Mouse (Mus musculus): Measurements from ENCODE around the gene Inka2. TPM values are rescaled to one million over a fixed set of nuclear protein-coding genes. Genes with fewer than 3 reads are reported as not detected.

Gene Inka2
- polyA plus RNA-seq, 1 experiment from 2014 or later: 1.1 TPM

DNA sequence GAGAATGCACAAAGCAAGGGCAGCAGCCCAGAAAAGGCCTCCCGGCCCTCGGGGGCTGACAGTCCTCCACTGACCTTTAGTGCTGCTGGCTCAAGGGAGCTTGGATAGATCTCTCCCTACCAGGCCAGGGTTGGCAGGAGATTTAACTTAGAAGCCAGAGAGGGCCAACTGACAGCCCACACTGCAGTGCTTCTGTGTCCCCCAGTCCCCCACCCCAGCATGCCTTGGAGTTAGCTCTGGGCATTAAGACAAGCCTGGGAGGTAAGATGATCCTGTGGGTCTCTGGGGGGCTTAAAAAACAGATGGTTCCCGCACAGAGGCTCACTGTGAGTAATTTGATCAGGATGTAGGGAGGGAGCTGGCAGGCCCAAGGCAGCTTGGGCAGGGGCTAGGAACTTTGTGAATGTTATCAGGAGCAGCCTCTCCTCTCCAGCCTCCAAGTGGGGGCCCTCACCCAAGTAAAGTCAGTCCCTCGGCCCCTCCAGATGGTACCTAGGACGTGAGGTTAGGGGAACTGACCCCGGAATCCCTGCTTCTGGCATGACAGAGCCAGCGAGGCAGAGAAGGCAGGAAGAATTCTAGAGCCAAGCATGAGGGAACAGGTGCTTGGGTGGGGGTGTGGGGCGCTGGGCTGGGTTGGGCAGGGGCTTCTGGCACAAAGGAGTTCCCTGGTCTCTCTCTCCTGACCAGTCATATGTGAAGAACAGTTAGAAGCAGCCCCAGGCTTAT is 9.9 kb downstream of the Inka2 start:
- ATAC-seq (replicated peaks; ENCODE audit: low FRiP score, low TSS enrichment, low read depth) (no peak), DNase-seq (ENCODE audit: low spot score) (peak; percentile 52)
- no peak overlapping the region for H3K27ac ChIP-seq (ENCODE audit: low read depth)
- H3K4me1 ChIP-seq (replicated peaks; ENCODE audit: control insufficient read depth, insufficient read depth, low read length): no peaks in the 10 kb centered on the region; the same call in 1 of the 2 replicates
- no peaks in the 10 kb centered on the region for H3K27me3 ChIP-seq (replicated peaks; ENCODE audit: control insufficient read depth, insufficient read depth, low read length)
- WGBS: 22% methylated on average over 8 of the region's 8 CpGs
- no peak overlapping the region for H3K9ac ChIP-seq (ENCODE audit: low read length)
- no peak overlapping the region for H3K4me3 ChIP-seq (ENCODE audit: low read depth, low read length)
- no peak overlapping the region for H3K4me2 ChIP-seq (ENCODE audit: low read length)
- H3K36me3 ChIP-seq (ENCODE audit: control insufficient read depth, insufficient read depth, low read length): no peaks in the 10 kb centered on the region
- no peaks in the 10 kb centered on the region for H3K9me3 ChIP-seq (ENCODE audit: control insufficient read depth, low read length)

DNA sequence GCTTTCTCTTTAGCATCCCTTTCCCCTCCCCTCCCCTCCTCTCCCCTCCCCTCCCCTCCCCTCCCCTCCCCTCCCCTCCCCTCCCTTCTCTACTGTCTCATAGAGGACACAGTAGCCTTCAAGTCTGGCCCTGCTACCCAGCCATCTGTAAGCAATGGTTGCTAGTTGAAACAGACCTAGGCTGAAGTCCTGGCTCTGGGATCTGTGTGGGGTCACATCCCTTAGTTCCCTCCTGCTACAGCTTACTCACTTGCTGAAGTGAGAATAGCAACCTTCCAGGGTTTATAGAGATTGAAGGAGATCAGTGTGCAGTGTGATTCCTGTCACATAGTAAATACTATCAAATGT is 10.4 kb downstream of the Inka2 start:
- H3K4me2 ChIP-seq (ENCODE audit: low read length): no peak overlapping the region
- H3K4me1 ChIP-seq (replicated peaks; ENCODE audit: control insufficient read depth, insufficient read depth, low read length): no peaks in the 10 kb centered on the region; the same call in 1 of the 2 replicates
- no peaks in the 10 kb centered on the region for H3K27me3 ChIP-seq (replicated peaks; ENCODE audit: control insufficient read depth, insufficient read depth, low read length)
- H3K36me3 ChIP-seq (ENCODE audit: control insufficient read depth, insufficient read depth, low read length): no peaks in the 10 kb centered on the region
- H3K27ac ChIP-seq (ENCODE audit: low read depth): no peak overlapping the region
- no peaks in the 10 kb centered on the region for H3K9me3 ChIP-seq (ENCODE audit: control insufficient read depth, low read length)
- DNase-seq (ENCODE audit: low spot score): no peak
- no peak overlapping the region for H3K4me3 ChIP-seq (ENCODE audit: low read depth, low read length)
- no peak overlapping the region for H3K9ac ChIP-seq (ENCODE audit: low read length)
- no peak for ATAC-seq (replicated peaks; ENCODE audit: low FRiP score, low TSS enrichment, low read depth)

DNA sequence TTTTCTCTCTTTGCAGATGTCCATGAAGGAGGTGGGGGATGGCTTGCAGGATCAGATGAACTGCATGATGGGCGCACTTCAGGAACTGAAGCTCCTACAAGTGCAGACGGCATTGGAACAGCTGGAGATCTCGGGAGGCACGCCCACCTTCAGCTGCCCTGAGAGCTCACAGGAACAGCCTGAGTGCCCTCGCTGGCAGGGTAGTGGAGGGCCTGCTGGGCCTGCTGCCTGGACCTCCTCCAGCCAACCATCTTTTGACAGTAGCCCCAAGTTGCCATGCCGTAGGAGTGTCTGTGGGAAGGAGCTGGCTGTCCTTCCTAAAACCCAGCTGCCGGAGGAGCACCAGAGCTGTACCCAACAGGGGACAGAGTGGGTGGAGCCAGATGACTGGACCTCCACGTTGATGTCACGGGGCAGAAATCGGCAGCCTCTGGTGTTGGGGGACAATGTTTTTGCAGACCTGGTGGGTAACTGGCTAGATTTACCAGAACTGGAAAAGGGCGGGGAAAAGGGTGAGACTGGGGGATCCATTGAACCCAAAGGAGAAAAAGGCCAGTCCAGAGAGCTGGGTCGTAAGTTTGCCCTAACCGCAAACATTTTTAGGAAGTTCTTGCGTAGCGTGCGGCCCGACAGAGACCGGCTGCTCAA is 12.1 kb downstream of the Inka2 start:
- 65% methylated on average over 18 of the region's 18 CpGs for WGBS
- no peak for DNase-seq (ENCODE audit: low spot score)

DNA sequence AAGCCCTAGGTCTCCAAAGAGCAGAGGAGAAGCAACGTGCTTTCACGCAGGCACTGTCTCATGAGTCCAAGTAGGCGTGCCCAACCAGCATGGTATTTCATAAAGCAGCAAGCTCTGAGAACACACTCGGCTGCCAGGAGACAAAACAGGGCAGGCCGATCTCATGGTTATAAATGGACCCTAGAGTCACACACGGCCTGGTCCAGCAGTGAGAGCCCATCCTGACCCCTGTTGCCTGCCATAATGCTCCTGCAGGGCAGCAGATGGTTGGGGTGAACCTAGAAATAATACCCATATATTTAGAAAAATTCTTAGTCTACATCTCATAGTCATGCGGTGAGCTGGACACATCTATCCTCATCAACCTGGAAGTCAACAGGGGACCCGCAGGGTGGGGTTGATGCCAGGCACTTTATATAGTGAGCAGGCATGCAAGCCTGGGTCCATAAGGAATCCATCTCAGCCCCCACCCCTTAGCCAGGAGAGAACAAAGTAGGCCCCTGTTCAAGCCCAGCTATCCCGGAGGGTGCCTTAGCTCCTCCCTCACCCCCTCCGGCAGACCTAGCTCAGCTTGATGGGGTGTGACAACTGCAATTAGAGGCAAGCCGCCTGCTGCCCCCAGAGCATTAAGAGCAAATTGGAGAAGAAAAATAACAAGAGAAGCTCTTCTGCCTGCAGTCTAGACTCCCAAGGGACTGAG is 13.6 kb downstream of the Inka2 start:
- Histone ChIP-seq H3K9me3 (ENCODE audit: control insufficient read depth, low read length) (no peaks in the 10 kb centered on the region), H3K27ac (ENCODE audit: low read depth) (no peak overlapping the region), H3K4me1 (replicated peaks; ENCODE audit: control insufficient read depth, insufficient read depth, low read length) (no peaks in the 10 kb centered on the region; the same call in 1 of the 2 replicates), H3K4me3 (ENCODE audit: low read depth, low read length) (no peak overlapping the region), H3K9ac (ENCODE audit: low read length) (no peak overlapping the region), H3K4me2 (ENCODE audit: low read length) (no peak overlapping the region), H3K36me3 (ENCODE audit: control insufficient read depth, insufficient read depth, low read length) (no peaks in the 10 kb centered on the region), H3K27me3 (replicated peaks; ENCODE audit: control insufficient read depth, insufficient read depth, low read length) (no peaks in the 10 kb centered on the region)
- ATAC-seq (replicated peaks; ENCODE audit: low FRiP score, low TSS enrichment, low read depth) (no peak), DNase-seq (ENCODE audit: low spot score) (no peak)
- WGBS: 74% methylated on average over 11 of the region's 11 CpGs

More for the DNA sequence above, 12.1 kb downstream of the Inka2 start:
- no peak overlapping the region for H3K27ac ChIP-seq (ENCODE audit: low read depth)
- H3K4me3 ChIP-seq (ENCODE audit: low read depth, low read length): no peak overlapping the region
- H3K4me1 ChIP-seq (replicated peaks; ENCODE audit: control insufficient read depth, insufficient read depth, low read length): no peaks in the 10 kb centered on the region; the same call in 1 of the 2 replicates
- H3K36me3 ChIP-seq (ENCODE audit: control insufficient read depth, insufficient read depth, low read length): no peaks in the 10 kb centered on the region
- no peak overlapping the region for H3K9ac ChIP-seq (ENCODE audit: low read length)
- no peaks in the 10 kb centered on the region for H3K9me3 ChIP-seq (ENCODE audit: control insufficient read depth, low read length)
- H3K27me3 ChIP-seq (replicated peaks; ENCODE audit: control insufficient read depth, insufficient read depth, low read length): no peaks in the 10 kb centered on the region
- ATAC-seq (replicated peaks; ENCODE audit: low FRiP score, low TSS enrichment, low read depth): no peak
- no peak overlapping the region for H3K4me2 ChIP-seq (ENCODE audit: low read length)

DNA sequence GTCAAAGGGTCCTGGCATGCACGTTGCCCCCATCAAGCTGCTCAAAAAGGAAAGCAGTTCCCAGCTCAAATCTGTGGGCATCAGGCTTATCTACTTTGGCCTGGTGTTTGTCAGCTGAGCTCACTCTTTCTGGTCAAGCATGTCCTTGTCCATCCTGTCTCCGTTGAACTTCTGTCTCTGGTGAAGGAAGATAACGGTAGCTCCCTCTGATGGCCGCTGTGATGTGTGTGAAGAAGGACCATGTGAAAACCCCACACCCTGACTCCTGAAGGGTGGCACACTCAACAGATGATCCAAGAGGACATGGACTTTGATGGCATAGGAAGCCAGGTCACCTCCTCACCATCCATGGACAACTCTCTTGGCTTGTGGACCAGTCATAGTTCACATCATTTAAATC is 14.3 kb downstream of the Inka2 start:
- no peak overlapping the region for H3K4me2 ChIP-seq (ENCODE audit: low read length)
- DNase-seq (ENCODE audit: low spot score) (peak; percentile 46), ATAC-seq (replicated peaks; ENCODE audit: low FRiP score, low TSS enrichment, low read depth) (no peak)
- no peaks in the 10 kb centered on the region for H3K27me3 ChIP-seq (replicated peaks; ENCODE audit: control insufficient read depth, insufficient read depth, low read length)
- H3K4me3 ChIP-seq (ENCODE audit: low read depth, low read length): no peak overlapping the region
- H3K9ac ChIP-seq (ENCODE audit: low read length): no peak overlapping the region
- WGBS: 45% methylated on average over 4 of the region's 4 CpGs
- no peaks in the 10 kb centered on the region for H3K36me3 ChIP-seq (ENCODE audit: control insufficient read depth, insufficient read depth, low read length)
- no peak overlapping the region for H3K27ac ChIP-seq (ENCODE audit: low read depth)
- H3K9me3 ChIP-seq (ENCODE audit: control insufficient read depth, low read length): no peaks in the 10 kb centered on the region
- H3K4me1 ChIP-seq (replicated peaks; ENCODE audit: control insufficient read depth, insufficient read depth, low read length): no peaks in the 10 kb centered on the region; the same call in 1 of the 2 replicates

DNA sequence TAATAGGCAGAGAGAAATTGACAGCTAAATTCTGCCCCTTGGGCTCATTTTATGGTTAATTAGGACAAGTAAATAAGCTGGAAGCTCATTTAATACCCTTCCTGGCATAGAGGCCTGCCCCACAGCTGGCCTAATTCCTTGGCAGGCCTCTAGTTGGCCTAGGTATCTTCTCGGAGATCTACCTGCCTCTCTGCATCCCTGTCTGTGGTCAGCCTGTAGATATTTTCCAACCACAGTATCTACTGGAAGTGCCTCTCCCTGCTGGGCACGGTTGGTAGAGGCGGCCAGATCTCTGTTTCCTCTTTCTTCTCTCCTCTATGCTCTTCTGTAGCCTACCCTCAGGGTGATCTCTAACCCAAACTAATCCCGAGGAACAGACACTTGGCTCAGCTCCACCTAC is 15.6 kb downstream of the Inka2 start:
- no peak overlapping the region for H3K27ac ChIP-seq (ENCODE audit: low read depth)
- ATAC-seq (replicated peaks; ENCODE audit: low FRiP score, low TSS enrichment, low read depth) (no peak), DNase-seq (ENCODE audit: low spot score) (no peak)

DNA sequence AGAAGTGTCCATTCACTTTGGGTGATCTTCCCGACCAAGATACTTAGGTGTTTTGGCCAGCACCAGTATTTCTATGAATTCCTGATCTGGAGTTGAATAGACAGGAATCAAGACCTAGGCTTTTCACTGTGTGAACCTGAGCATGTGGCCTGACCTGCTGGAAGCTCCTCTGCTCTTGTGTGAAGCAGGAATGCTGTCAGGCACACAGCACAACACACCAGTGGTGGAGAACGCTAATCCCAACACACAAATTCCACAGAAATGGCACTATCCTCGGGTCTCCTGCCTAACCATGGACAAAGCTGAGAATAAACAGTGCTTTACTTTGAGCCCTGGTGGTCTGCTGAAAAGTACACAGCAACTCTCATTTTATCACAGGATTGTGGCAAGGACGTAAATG is 16.1 kb downstream of the Inka2 start:
- H3K9me3 ChIP-seq (ENCODE audit: control insufficient read depth, low read length): no peaks in the 10 kb centered on the region
- H3K4me1 ChIP-seq (replicated peaks; ENCODE audit: control insufficient read depth, insufficient read depth, low read length): no peaks in the 10 kb centered on the region; the same call in 1 of the 2 replicates
- no peak for ATAC-seq (replicated peaks; ENCODE audit: low FRiP score, low TSS enrichment, low read depth)
- peaks cover 5% of the 10 kb centered on the region; the same call in 1 of the 2 replicates for H3K36me3 ChIP-seq (ENCODE audit: control insufficient read depth, insufficient read depth, low read length)
- 66% methylated on average over 4 of the region's 4 CpGs for WGBS
- no peak for DNase-seq (ENCODE audit: low spot score)
- H3K9ac ChIP-seq (ENCODE audit: low read length): no peak overlapping the region
- H3K4me3 ChIP-seq (ENCODE audit: low read depth, low read length): no peak overlapping the region
- H3K4me2 ChIP-seq (ENCODE audit: low read length): no peak overlapping the region
- no peaks in the 10 kb centered on the region for H3K27me3 ChIP-seq (replicated peaks; ENCODE audit: control insufficient read depth, insufficient read depth, low read length)
- no peak overlapping the region for H3K27ac ChIP-seq (ENCODE audit: low read depth)

More for the DNA sequence above, 15.6 kb downstream of the Inka2 start:
- no peak overlapping the region for H3K4me3 ChIP-seq (ENCODE audit: low read depth, low read length)
- 71% methylated on average over 4 of the region's 4 CpGs for WGBS
- H3K36me3 ChIP-seq (ENCODE audit: control insufficient read depth, insufficient read depth, low read length): peaks cover 5% of the 10 kb centered on the region; the same call in 1 of the 2 replicates
- no peaks in the 10 kb centered on the region for H3K27me3 ChIP-seq (replicated peaks; ENCODE audit: control insufficient read depth, insufficient read depth, low read length)
- no peak overlapping the region for H3K4me2 ChIP-seq (ENCODE audit: low read length)
- H3K9ac ChIP-seq (ENCODE audit: low read length): no peak overlapping the region
- no peaks in the 10 kb centered on the region for H3K9me3 ChIP-seq (ENCODE audit: control insufficient read depth, low read length)
- H3K4me1 ChIP-seq (replicated peaks; ENCODE audit: control insufficient read depth, insufficient read depth, low read length): no peaks in the 10 kb centered on the region; the same call in 1 of the 2 replicates

DNA sequence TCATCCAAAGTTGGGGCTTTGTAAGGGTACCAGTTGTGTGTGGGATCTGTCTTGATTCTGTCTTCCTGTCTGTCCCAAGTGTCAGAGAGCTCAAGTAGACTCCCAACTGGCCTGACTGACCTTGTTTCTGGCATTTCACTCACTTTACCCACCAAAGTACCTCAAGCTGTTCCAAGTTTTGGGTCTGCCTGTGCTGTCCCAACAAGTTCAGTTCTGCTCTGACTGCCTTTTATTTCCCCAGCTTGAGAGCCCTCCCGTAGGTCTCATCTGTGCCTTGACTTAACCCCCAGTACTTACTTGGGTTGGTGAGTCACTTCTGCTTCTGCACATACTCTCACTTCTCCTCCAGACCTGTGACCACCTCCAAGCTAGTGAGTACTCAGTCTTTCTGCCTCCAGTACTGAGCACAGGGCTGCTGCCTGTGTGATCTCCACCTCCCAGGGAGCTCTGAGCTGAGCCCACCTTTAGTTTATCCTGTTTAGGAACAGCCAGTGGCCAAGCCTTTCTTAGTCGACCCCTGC is 17.3 kb downstream of the Inka2 start:
- H3K27ac ChIP-seq (ENCODE audit: low read depth): no peak overlapping the region
- no peak overlapping the region for H3K4me2 ChIP-seq (ENCODE audit: low read length)
- no peaks in the 10 kb centered on the region for H3K9me3 ChIP-seq (ENCODE audit: control insufficient read depth, low read length)
- no peak overlapping the region for H3K9ac ChIP-seq (ENCODE audit: low read length)
- peaks cover 5% of the 10 kb centered on the region; the same call in 1 of the 2 replicates for H3K36me3 ChIP-seq (ENCODE audit: control insufficient read depth, insufficient read depth, low read length)
- DNase-seq (ENCODE audit: low spot score): no peak
- H3K27me3 ChIP-seq (replicated peaks; ENCODE audit: control insufficient read depth, insufficient read depth, low read length): no peaks in the 10 kb centered on the region
- no peaks in the 10 kb centered on the region; the same call in 1 of the 2 replicates for H3K4me1 ChIP-seq (replicated peaks; ENCODE audit: control insufficient read depth, insufficient read depth, low read length)
- no peak overlapping the region for H3K4me3 ChIP-seq (ENCODE audit: low read depth, low read length)
- ATAC-seq (replicated peaks; ENCODE audit: low FRiP score, low TSS enrichment, low read depth): no peak
- 70% methylated on average over 2 of the region's 2 CpGs for WGBS
